Mouse (Mus musculus) lung, postnatal 0 days (tissue): ENCODE results near the gene H2-Ob. TPM values are rescaled to one million over a fixed set of nuclear protein-coding genes. Genes with fewer than 3 reads are reported as not detected.

Source experiments
- ATAC-seq: fragments of 200-750 bp; cut with Nextera tagmentation; 2 replicates; pipeline ENCODE4 v1.8.0; 2017; ENCODE audit warnings: moderate library complexity
- DNase-seq: peaks from one replicate; pipeline ENCODE4 v3.0.0-alpha.2; 2016; ENCODE audit warnings: low spot score
- H3K27ac ChIP-seq: fragments of 300-500 bp; sonication (generic); 2 replicates; pipeline ENCODE4 v1.5.1; 2014; ENCODE audit warnings: antibody characterized with exemption, mild to moderate bottlenecking, low read length, mixed read lengths
- H3K27me3 ChIP-seq: fragments of 300-500 bp; sonication (generic); replicated peaks from 2 replicates; pipeline ENCODE4 v1.6.1; 2014; ENCODE audit warnings: low read length, mixed read lengths; ENCODE audit not compliant: insufficient read depth
- H3K36me3 ChIP-seq: fragments of 300-500 bp; sonication (generic); 2 replicates; pipeline ENCODE4 v1.6.1; 2014; ENCODE audit warnings: low read length, mixed read lengths; ENCODE audit not compliant: insufficient read depth
- H3K4me1 ChIP-seq: fragments of 300-500 bp; sonication (generic); 2 replicates; pipeline ENCODE4 v1.6.1; 2014; ENCODE audit warnings: antibody characterized with exemption, low read depth, low read length, mixed read lengths; ENCODE audit not compliant: insufficient read depth
- H3K4me2 ChIP-seq: fragments of 300-500 bp; sonication (generic); replicated peaks from 2 replicates; pipeline ENCODE4 v1.6.1; 2014; ENCODE audit warnings: low read depth, mild to moderate bottlenecking, low read length, moderate library complexity, mixed read lengths
- H3K4me3 ChIP-seq: fragments of 300-500 bp; sonication (generic); 2 replicates; pipeline ENCODE4 v1.5.1; 2014; ENCODE audit warnings: low read depth, low read length
- H3K9ac ChIP-seq: fragments of 300-500 bp; sonication (generic); replicated peaks from 2 replicates; pipeline ENCODE4 v1.6.1; 2014; ENCODE audit warnings: low read depth, mild to moderate bottlenecking
- H3K9me3 ChIP-seq: fragments of 300-500 bp; sonication (generic); 2 replicates; pipeline ENCODE4 v1.6.1; 2016; ENCODE audit warnings: low read length, mixed read lengths
- CTCF ChIP-seq: IDR thresholded peaks from 2 replicates; pipeline ENCODE4 v1.5.1; 2016; ENCODE audit warnings: antibody characterized with exemption, mild to moderate bottlenecking
- EP300 ChIP-seq: IDR thresholded peaks from 2 replicates; pipeline ENCODE4 v1.6.1; 2016; ENCODE audit warnings: antibody characterized with exemption, mild to moderate bottlenecking, control low read depth
- WGBS: fragments of 180-500 bp; shearing (Covaris S2); extraction: QIAGEN DNeasy Blood & Tissue Kit; methylation state at CpG from one replicate; pipeline ENCODE4 v1.1.7; 2014; 5-methylcytosine and 5-hydroxymethylcytosine counted together
- polyA plus RNA-seq: library from polyadenylated mRNA; unstranded; fragments of >200 nt; fragmentation: Nextera tagmentation; extraction: Ambion mirVana; gene quantifications from 2 replicates; pipeline ENCODE4 v1.2.1, GENCODE M21; 2015

H2-Ob gene
- polyA plus RNA-seq, 1 experiment from 2014 or later: 0.43 TPM

DNA sequence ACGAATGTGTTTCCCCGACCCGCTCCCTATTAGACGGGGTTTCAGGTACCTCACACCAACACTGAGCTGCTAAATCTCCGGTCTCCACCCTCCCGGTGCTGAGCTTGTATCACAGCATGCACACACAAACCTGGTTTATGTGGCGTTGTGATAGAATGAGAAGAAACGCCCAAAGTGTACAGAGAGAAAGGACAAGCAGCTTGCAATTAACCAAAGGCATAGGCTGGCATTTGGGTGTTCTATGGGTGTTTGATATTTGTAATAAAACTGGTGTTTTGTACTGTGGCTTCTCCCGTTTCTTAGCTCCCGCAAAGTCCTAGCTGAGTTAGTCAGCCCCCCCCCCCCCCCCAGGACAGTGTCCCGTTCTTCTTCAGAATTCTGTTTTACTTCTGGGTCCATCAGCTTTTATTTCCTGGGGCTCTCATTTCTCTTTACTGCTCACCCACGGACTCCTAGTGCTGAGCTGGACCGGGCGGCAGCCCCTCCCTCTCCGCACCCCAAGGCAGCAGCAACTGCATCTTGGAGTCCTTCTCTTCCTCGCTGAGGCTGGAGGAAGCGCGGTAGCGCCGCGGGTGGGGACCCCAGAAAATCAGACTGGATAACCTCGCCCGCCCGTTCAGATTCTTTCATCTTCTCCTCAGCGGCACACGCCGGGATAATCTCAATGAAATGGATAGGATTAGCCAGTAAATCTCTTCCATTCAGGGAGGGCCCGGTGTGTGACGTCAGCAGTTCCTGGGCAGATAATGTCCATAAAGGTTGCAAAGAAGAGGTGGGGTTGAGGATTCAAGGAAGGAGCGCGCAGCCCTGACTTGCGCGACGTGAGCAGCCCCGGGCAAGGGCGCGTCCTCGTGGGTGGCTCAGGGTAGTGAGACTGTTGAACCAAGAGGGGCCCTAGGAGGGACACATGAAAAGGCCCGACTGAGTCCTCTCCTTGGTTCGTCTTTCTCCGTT lies 41.5 kb upstream of the H2-Ob start, which contains the start of gene Psmb8:
Gene Psmb8, plus strand, starts transcription at position 781 of the 954 bp plus-strand sequence.
- Histone ChIP-seq H3K9me3 (no peaks in the 10 kb centered on the region), H3K4me1 (no peaks in the 10 kb centered on the region), H3K27me3 (0 out of 2 replicates have a peak, but pooled peaks cover 7% of the 10 kb centered on the region), H3K4me3 (peak within 1 kb of the TSS; percentile 73), H3K36me3 (no peaks in the 10 kb centered on the region), H3K9ac (peak within 1 kb of the TSS; percentile 40; the same call in 1 of the 2 replicates), H3K4me2 (peak within 1 kb of the TSS; percentile 83), H3K27ac (no peak within 1 kb of the TSS)
- ATAC-seq (peak; percentile 97), DNase-seq (peak; percentile 97)
- WGBS: 8% methylated on average over 40 of the region's 41 CpGs
- TF ChIP-seq CTCF (peak; percentile 2; the same call in 1 of the 2 replicates), EP300 (no peak)

DNA sequence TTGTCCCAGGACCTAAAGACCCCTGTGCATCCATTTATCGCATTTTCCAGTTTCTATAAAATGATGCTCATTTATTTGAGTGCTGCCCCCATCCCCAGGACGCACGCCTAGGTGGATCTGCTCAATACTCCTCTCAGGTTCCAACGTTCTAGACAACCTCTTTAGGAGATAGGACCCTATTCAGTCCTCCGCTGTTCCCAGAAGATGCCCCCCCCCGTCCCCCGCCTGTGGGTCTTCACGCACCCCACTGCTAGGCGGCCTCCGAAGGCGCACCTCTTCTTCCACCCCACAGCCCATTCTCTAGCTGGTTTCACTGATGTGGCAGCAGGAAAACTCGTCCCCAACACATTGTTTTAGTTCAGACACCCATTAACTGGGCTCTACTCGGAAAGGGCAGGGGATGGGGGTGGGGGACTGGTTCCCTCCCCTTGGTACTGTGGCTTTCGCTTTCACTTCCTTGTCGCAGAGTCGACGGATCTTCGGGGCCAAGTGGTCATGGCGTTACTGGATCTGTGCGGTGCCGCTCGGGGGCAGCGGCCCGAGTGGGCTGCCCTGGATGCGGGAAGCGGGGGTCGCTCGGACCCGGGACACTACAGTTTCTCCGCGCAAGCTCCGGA lies 40.7 kb upstream of the H2-Ob start:
- H3K27me3 ChIP-seq: 0 out of 2 replicates have a peak, but pooled peaks cover 7% of the 10 kb centered on the region
- DNase-seq (peak; percentile 76), ATAC-seq (peak; percentile 72)
- H3K4me2 ChIP-seq: peak overlapping the region; percentile 83
- no peak for TF ChIP-seq EP300
- no peak for TF ChIP-seq CTCF
- H3K27ac ChIP-seq: no peak overlapping the region
- peak overlapping the region; percentile 40; the same call in 1 of the 2 replicates for H3K9ac ChIP-seq
- WGBS: 1% methylated on average over 32 of the region's 32 CpGs
- H3K4me3 ChIP-seq: peak overlapping the region; percentile 73
- no peaks in the 10 kb centered on the region for H3K4me1 ChIP-seq
- no peaks in the 10 kb centered on the region for H3K36me3 ChIP-seq
- H3K9me3 ChIP-seq: no peaks in the 10 kb centered on the region

DNA sequence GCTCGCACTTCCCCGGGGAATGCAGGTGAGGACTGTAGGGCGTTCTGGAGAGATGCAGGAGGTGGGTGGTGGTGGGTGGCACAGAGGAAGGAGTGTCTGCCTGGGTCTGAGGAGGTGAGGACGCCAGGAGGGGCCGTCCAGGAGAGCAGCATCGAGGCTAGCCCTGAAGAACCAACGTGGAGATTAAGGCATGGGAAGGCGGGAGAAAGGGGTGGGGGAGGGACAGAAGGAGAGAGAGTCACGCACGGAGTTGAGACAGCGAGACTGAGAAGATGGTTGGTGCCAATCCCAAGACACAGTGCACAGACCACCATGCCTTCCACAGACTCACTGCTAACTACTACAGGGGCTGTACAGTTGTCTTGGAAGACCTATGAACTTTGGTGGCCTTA lies 40.2 kb upstream of the H2-Ob start:
- DNase-seq (no peak), ATAC-seq (0 out of 2 replicates have a peak, but pooled peaks have one; percentile 6)
- Histone ChIP-seq H3K4me2 (peak overlapping the region; percentile 83), H3K9me3 (no peaks in the 10 kb centered on the region), H3K9ac (peak overlapping the region; percentile 40; the same call in 1 of the 2 replicates), H3K27me3 (0 out of 2 replicates have a peak, but pooled peaks cover 7% of the 10 kb centered on the region), H3K27ac (no peak overlapping the region), H3K36me3 (no peaks in the 10 kb centered on the region), H3K4me3 (peak overlapping the region; percentile 73), H3K4me1 (no peaks in the 10 kb centered on the region)
- TF ChIP-seq EP300 (no peak), CTCF (no peak)
- 9% methylated on average over 11 of the region's 11 CpGs for WGBS

DNA sequence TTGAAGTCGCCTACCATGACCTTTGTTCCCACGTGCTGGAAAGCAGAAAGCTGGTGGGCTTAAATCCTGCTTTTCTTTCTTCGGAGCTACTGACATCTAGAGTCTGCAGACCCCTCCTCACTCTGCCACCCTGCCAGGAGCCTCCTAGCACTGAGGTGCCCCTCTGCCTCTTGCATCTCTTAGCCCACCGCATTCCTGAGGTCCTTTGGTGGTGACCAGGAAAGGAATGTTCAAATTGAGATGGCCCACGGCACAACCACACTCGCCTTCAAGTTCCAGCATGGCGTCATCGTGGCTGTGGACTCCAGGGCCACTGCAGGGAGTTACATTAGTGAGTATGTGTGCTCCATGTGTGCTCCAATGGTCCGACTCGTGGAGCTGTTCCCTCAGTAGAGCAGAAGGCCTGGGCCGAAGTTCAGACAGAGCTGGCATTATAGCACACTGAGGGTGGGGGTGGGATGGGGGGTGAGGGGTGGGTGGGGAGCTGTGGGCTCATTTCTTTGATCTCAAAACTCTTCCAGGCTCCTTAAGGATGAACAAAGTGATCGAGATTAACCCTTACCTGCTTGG lies 39.6 kb upstream of the H2-Ob start:
- Histone ChIP-seq H3K9ac (no peak overlapping the region), H3K36me3 (no peaks in the 10 kb centered on the region), H3K4me3 (0 out of 2 replicates have a peak overlapping the region, but pooled peaks have one; percentile 73), H3K4me1 (no peaks in the 10 kb centered on the region), H3K4me2 (peak overlapping the region; percentile 83), H3K27me3 (0 out of 2 replicates have a peak, but pooled peaks cover 7% of the 10 kb centered on the region), H3K9me3 (no peaks in the 10 kb centered on the region), H3K27ac (no peak overlapping the region)
- DNase-seq: no peak
- no peak for TF ChIP-seq CTCF
- no peak for TF ChIP-seq EP300
- 67% methylated on average over 12 of the region's 12 CpGs for WGBS
- ATAC-seq: no peak

DNA sequence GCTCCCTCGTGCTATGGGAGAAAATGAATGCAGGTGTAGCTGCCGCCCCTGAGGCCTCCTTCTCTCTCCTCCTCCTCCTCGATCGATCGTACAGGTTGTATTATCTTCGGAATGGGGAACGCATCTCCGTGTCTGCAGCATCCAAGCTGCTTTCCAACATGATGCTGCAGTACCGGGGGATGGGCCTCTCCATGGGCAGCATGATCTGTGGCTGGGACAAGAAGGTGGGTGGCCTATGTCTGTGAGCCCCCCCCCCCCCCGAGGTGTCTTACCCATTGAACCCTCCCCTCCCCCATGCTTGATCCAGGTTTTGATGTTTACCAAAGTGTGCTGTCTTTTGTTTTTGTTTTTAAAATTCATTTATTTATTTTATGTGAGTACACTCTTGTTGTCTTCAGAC lies 38.7 kb upstream of the H2-Ob start:
- TF ChIP-seq CTCF (no peak), EP300 (no peak)
- 82% methylated on average over 10 of the region's 10 CpGs for WGBS
- DNase-seq (no peak), ATAC-seq (no peak)
- H3K27ac ChIP-seq: no peak overlapping the region
- no peak overlapping the region for H3K4me3 ChIP-seq
- 0 out of 2 replicates have a peak, but pooled peaks cover 7% of the 10 kb centered on the region for H3K27me3 ChIP-seq
- H3K9ac ChIP-seq: no peak overlapping the region
- no peaks in the 10 kb centered on the region for H3K4me1 ChIP-seq
- H3K4me2 ChIP-seq: no peak overlapping the region
- H3K9me3 ChIP-seq: no peaks in the 10 kb centered on the region
- no peaks in the 10 kb centered on the region for H3K36me3 ChIP-seq
